Mouse (Mus musculus) C2C12 (cell line): ENCODE measurements around the gene Plcd4. TPM values are rescaled to one million over a fixed set of nuclear protein-coding genes. Genes with fewer than 3 reads are reported as not detected.

Source experiments
- H3K27me3 ChIP-seq: one replicate; pipeline ENCODE4 v1.6.1; 2011; ENCODE audit not compliant: control insufficient read depth, insufficient read depth, insufficient read length
- H3K36me3 ChIP-seq: one replicate; pipeline ENCODE4 v1.6.1; 2011; ENCODE audit not compliant: control insufficient read depth, insufficient read depth
- H3K4me3 ChIP-seq: one replicate; pipeline ENCODE4 v1.5.1; 2011; ENCODE audit warnings: mild to moderate bottlenecking, control low read depth; ENCODE audit not compliant: poor library complexity, insufficient read depth, severe bottlenecking
- H3K79me2 ChIP-seq: one replicate; pipeline ENCODE4 v1.6.1; 2011; ENCODE audit not compliant: control insufficient read depth, insufficient read depth
- H3K79me3 ChIP-seq: one replicate; pipeline ENCODE4 v1.6.1; 2011; ENCODE audit warnings: low read depth, control low read depth
- H3ac ChIP-seq: one replicate; pipeline ENCODE3; 2011; ENCODE audit warnings: low read depth; ENCODE audit not compliant: control insufficient read depth, insufficient read length
- CEBPB ChIP-seq: IDR thresholded peaks from one replicate; pipeline ENCODE4 v1.6.1; 2011; ENCODE audit warnings: low read depth, mild to moderate bottlenecking, control low read depth, moderate library complexity
- CTCF ChIP-seq: IDR thresholded peaks from one replicate; pipeline ENCODE4 v1.5.1; 2011; ENCODE audit not compliant: control insufficient read depth, insufficient read depth, insufficient read length
- FOSL1 ChIP-seq: IDR thresholded peaks from one replicate; pipeline ENCODE4 v1.8.0; 2011; ENCODE audit warnings: mild to moderate bottlenecking, low read length; ENCODE audit not compliant: poor library complexity, insufficient read depth, severe bottlenecking
- MAX ChIP-seq: IDR thresholded peaks from one replicate; pipeline ENCODE4 v1.6.1; 2011; ENCODE audit warnings: mild to moderate bottlenecking, control low read depth
- MYOD1 ChIP-seq: IDR thresholded peaks from one replicate; pipeline ENCODE4 v1.6.1; 2011; ENCODE audit warnings: low read depth; ENCODE audit not compliant: control insufficient read depth, insufficient read length
- MYOG ChIP-seq: IDR thresholded peaks from one replicate; pipeline ENCODE4 v1.6.1; 2011; ENCODE audit not compliant: control insufficient read depth, insufficient read length; ENCODE audit errors: extremely low read depth
- USF1 ChIP-seq: IDR thresholded peaks from one replicate; pipeline ENCODE4 v1.6.1; 2011; ENCODE audit warnings: low read depth, mild to moderate bottlenecking, control low read depth, moderate library complexity
- polyA plus RNA-seq: library from polyadenylated mRNA; unstranded; fragments of >200 nt; fragmentation: generic; extraction: Trizol; gene quantifications from one replicate; pipeline ENCODE4 v1.2.1, GENCODE M21; 2012; ENCODE audit warnings: missing spikeins

Gene Plcd4
- polyA plus RNA-seq, 1 experiment = 0.33 TPM

DNA sequence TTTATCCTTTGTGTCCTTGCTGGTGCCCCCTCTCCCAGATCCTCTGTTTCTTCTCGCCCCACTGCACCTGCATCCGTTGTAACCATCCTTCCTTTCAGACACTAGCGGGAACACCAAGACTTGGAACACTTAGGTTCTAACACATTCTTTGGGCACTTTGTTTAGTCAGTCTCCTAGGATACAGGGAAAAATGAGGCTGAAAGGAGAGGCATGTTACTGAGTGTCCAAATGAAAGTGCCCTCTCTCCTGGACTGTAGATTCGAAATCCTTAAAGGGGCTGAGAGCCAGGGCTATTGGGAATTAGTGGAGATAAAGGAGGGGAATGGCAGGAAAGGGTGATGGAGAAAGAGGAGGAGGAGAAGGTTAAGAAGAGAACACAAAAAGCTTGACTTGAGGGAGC lies 1.5 kb downstream of the Plcd4 start, which contains the start of gene Usp37:
Gene Usp37 (minus strand): TSS at position 101 of the 400 bp plus-strand sequence.
- Histone ChIP-seq H3K36me3 (no peaks in the 10 kb centered on the region), H3ac (no peak within 1 kb of the TSS), H3K79me2 (no peaks in the 10 kb centered on the region), H3K4me3 (no peak within 1 kb of the TSS), H3K27me3 (peaks cover 9% of the 10 kb centered on the region), H3K79me3 (no peaks in the 10 kb centered on the region)
- TF ChIP-seq MYOG (no peak), USF1 (no peak), MAX (no peak), CEBPB (no peak), MYOD1 (no peak), CTCF (no peak), FOSL1 (no peak)

- TF ChIP-seq MAX = no peak
- no peak for TF ChIP-seq MYOG
- TF ChIP-seq CEBPB = no peak
- TF ChIP-seq FOSL1 = no peak
- TF ChIP-seq MYOD1 = no peak
- TF ChIP-seq USF1 = no peak
- no peak overlapping the region for H3ac ChIP-seq
- no peaks in the 10 kb centered on the region for H3K79me3 ChIP-seq
- peaks cover 2% of the 10 kb centered on the region for H3K36me3 ChIP-seq
- no peak overlapping the region for H3K4me3 ChIP-seq
- H3K79me2 ChIP-seq = no peaks in the 10 kb centered on the region
- no peaks in the 10 kb centered on the region for H3K27me3 ChIP-seq
These were observed 16.4 kb downstream of the Plcd4 start for GRCm38 (mm10) chr1:74559061-74559460.

- peaks cover 55% of the 10 kb centered on the region for H3K36me3 ChIP-seq
- H3K4me3 ChIP-seq = no peak overlapping the region
- no peak overlapping the region for H3ac ChIP-seq
- no peak for TF ChIP-seq MAX
- TF ChIP-seq CEBPB = no peak
- no peak for TF ChIP-seq FOSL1
- no peak for TF ChIP-seq MYOD1
- no peak for TF ChIP-seq USF1
- no peak for TF ChIP-seq MYOG
- H3K79me2 ChIP-seq = no peaks in the 10 kb centered on the region
- H3K79me3 ChIP-seq = no peaks in the 10 kb centered on the region
- no peaks in the 10 kb centered on the region for H3K27me3 ChIP-seq
These were observed 23.1 kb downstream of the Plcd4 start for GRCm38 (mm10) chr1:74565834-74566233.

DNA sequence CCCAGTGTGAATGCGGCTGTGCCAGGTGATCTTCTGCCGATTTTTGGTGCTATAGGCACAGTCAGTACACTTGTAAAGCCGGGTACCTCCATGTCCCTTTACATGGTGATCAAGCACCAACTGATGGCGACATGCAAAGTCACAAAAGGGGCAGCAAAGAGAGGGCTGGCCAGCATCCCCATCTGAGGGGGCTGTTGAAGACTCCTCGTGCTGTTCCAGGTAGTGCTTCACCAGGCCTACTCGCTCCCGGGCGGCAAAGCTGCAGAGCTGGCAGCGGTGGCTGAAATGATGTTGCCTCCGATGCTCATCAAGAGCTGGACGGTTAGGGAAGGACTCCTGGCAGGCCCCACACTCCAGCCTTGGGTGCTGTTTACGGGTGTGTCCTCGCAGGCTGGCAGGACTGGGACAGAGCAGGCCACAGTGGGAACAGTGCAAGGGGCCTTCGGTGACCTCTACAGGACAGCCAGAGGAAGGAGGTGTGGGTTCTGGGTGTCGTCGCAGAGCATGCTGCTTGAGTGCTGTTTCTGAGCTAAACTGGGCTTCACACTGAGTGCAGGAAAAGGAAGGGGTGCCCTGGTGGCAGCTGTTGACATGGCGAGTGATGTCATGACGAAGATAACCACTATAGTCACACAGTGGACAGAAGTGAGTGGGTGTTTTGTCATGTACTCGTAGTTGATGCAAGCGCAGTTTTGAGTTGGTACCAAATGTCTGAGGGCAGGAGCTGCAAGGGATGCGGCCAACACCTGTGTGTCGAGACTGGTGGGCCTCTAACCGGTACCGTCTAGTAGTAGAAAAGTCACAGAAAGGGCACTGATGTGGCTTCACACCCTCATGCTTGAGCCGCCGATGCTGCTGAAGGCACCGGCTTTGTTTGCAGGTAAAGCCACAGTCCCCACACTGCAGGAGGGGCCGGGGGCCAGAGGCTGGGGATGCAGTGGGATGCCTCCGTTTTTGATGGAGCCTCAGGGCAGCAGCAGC lies 27.3 kb downstream of the Plcd4 start:
- no peak for TF ChIP-seq FOSL1
- TF ChIP-seq CEBPB = no peak
- TF ChIP-seq CTCF = no peak
- no peak for TF ChIP-seq MYOG
- TF ChIP-seq MYOD1 = no peak
- TF ChIP-seq MAX = no peak
- no peak for TF ChIP-seq USF1
- H3ac ChIP-seq = no peak overlapping the region
- H3K27me3 ChIP-seq = no peaks in the 10 kb centered on the region
- H3K4me3 ChIP-seq = no peak overlapping the region
- H3K36me3 ChIP-seq = peaks cover 84% of the 10 kb centered on the region
- H3K79me3 ChIP-seq = peaks cover 4% of the 10 kb centered on the region
- H3K79me2 ChIP-seq = peaks cover 11% of the 10 kb centered on the region

- TF ChIP-seq MYOG = no peak
- no peak for TF ChIP-seq FOSL1
- no peak for TF ChIP-seq CEBPB
- no peak for TF ChIP-seq CTCF
- TF ChIP-seq USF1 = no peak
- no peak for TF ChIP-seq MAX
- no peak for TF ChIP-seq MYOD1
- peaks cover 68% of the 10 kb centered on the region for H3K36me3 ChIP-seq
These were observed 39.9 kb downstream of the Plcd4 start for GRCm38 (mm10) chr1:74582621-74583020.

More at GRCm38 (mm10) chr1:74582621-74583020, 39.9 kb downstream of the Plcd4 start:
- Histone ChIP-seq H3ac (no peak overlapping the region), H3K79me3 (peaks cover 45% of the 10 kb centered on the region), H3K79me2 (peaks cover 64% of the 10 kb centered on the region), H3K27me3 (no peaks in the 10 kb centered on the region), H3K4me3 (no peak overlapping the region)
